Mouse (Mus musculus): ENCODE data around the gene Naglu.

DNA sequence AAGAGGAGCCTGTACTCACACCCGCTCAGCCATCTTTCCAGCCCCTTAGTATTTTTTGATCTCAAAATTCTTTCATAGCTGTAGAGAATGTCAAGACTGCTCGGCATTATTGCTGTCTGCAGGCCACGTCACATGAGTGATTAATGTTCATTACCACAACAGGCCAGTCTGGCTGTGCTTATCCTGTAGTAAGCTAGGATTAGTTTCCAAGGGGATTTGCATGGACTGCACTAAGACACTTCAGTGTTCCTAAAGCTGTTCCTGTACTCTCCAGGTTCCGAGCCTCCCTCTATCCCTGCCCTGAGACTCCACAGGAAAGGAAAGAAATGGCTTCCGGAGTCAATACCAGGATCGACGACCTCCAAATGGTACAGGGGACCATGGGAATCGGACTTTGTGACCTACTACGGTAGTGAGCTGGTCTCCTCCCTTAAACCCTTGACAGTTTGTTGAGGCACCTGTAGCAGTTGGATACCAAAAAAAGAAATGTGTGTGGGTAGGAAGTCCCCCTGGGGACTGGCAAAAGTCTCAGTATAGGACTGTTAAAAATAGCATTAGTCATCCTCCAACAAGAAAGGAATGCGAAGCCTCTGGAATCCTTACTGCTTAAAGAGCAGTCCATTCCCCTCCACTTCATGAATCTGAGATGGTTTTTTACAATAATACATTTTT, 39.5 kb upstream of the Naglu start:
- no peak for TF ChIP-seq CTCF (IDR thresholded peaks at IDR 0.05; ENCODE audit: control insufficient read depth, insufficient read depth, insufficient read length)
- TF ChIP-seq MYOG (IDR thresholded peaks at IDR 0.05; ENCODE audit: control insufficient read depth, extremely low read depth, insufficient read length): no peak
- no peak for TF ChIP-seq USF1 (IDR thresholded peaks at IDR 0.05; ENCODE audit: low read depth)
- no peak for TF ChIP-seq FOSL1 (IDR thresholded peaks at IDR 0.05; ENCODE audit: insufficient read depth, low read length, poor library complexity, severe bottlenecking)
- TF ChIP-seq MAX (IDR thresholded peaks at IDR 0.05): no peak
- TF ChIP-seq MYOD1 (IDR thresholded peaks at IDR 0.05; ENCODE audit: control insufficient read depth, insufficient read length, low read depth): no peak
- no peak for TF ChIP-seq CEBPB (IDR thresholded peaks at IDR 0.05; ENCODE audit: low read depth)

Data from C2C12 (cell line).